Mouse (Mus musculus): ENCODE results near the gene Calcoco1. TPM values are rescaled to one million over a fixed set of nuclear protein-coding genes. Genes with fewer than 3 reads are reported as not detected.

Calcoco1 gene
- 59.1 and 69.6 TPM in 2 replicates for polyA plus RNA-seq (2015; fragmentation: Nextera tagmentation; extraction: Ambion mirVana)

- Histone ChIP-seq H3K9me3 (no peaks in the 10 kb centered on the region), H3K4me2 (peak within 1 kb of the TSS; percentile 51), H3K27me3 (no peaks in the 10 kb centered on the region), H3K36me3 (peaks cover 19% of the 10 kb centered on the region), H3K9ac (peak within 1 kb of the TSS; percentile 65), H3K4me3 (peak within 1 kb of the TSS; percentile 72), H3K27ac (peak within 1 kb of the TSS; percentile 81), H3K4me1 (peaks cover 21% of the 10 kb centered on the region)
- ATAC-seq (ENCODE audit: insufficient number of reproducible peaks, low FRiP score, low TSS enrichment, low read depth) = peak; percentile 99
- under 1% methylated on average over 27 of the region's 27 CpGs for WGBS
Measured at GRCm38 (mm10) chr15:102721980-102722475, at the start of gene Calcoco1. Gene Calcoco1, minus strand, starts transcription at chr15:102722178.

DNA sequence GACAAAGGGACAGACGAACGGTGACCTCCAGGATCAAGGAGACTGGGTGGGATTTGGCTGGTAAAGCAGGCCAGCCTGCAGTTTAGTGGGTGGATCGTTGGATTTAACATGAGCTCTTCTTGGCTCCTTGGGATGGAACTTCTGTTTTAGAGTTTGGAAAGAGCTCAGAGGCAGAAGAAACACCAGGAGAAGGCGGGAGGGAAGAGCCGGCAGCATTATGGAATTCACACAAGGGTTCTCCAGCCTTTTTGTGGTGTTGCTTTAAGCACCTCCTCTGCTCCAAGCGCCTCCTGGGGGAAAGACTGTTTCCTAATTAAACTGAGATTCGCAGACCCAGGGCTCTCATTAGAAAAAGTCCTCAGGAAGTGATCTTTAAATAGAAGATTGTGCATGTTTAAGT lies 48.9 kb upstream of the Calcoco1 start:
- ATAC-seq (ENCODE audit: insufficient number of reproducible peaks, low FRiP score, low TSS enrichment, low read depth) = no peak
- no peak overlapping the region for H3K4me3 ChIP-seq
- no peak overlapping the region for H3K9ac ChIP-seq
- no peaks in the 10 kb centered on the region for H3K9me3 ChIP-seq
- peak overlapping the region; percentile 24; the same call in 1 of the 2 replicates for H3K27ac ChIP-seq
- H3K4me2 ChIP-seq = no peak overlapping the region
- 30% methylated on average over 7 of the region's 7 CpGs for WGBS
- H3K4me1 ChIP-seq = peaks cover 14% of the 10 kb centered on the region
- H3K36me3 ChIP-seq = no peaks in the 10 kb centered on the region
- no peaks in the 10 kb centered on the region for H3K27me3 ChIP-seq

GRCm38 (mm10) chr15:102765207-102765606 lies 43.2 kb upstream of the Calcoco1 start:
- H3K9me3 ChIP-seq = no peaks in the 10 kb centered on the region
- H3K9ac ChIP-seq = no peak overlapping the region
- H3K27me3 ChIP-seq = peaks cover 7% of the 10 kb centered on the region; the same call in 1 of the 2 replicates
- WGBS = 29% methylated on average over 2 of the region's 2 CpGs
- no peak overlapping the region for H3K27ac ChIP-seq
- H3K4me3 ChIP-seq = no peak overlapping the region
- no peak for ATAC-seq (ENCODE audit: insufficient number of reproducible peaks, low FRiP score, low TSS enrichment, low read depth)
- H3K36me3 ChIP-seq = no peaks in the 10 kb centered on the region
- no peak overlapping the region for H3K4me2 ChIP-seq
- no peaks in the 10 kb centered on the region for H3K4me1 ChIP-seq

GRCm38 (mm10) chr15:102761745-102762378 lies 39.9 kb upstream of the Calcoco1 start:
- Histone ChIP-seq H3K4me2 (no peak overlapping the region), H3K27ac (no peak overlapping the region), H3K9ac (no peak overlapping the region), H3K36me3 (no peaks in the 10 kb centered on the region), H3K9me3 (no peaks in the 10 kb centered on the region), H3K4me3 (no peak overlapping the region), H3K27me3 (peaks cover 7% of the 10 kb centered on the region; the same call in 1 of the 2 replicates), H3K4me1 (no peaks in the 10 kb centered on the region)
- ATAC-seq (ENCODE audit: insufficient number of reproducible peaks, low FRiP score, low TSS enrichment, low read depth) = peak; percentile 63
- WGBS = 10% methylated on average over 7 of the region's 7 CpGs

DNA sequence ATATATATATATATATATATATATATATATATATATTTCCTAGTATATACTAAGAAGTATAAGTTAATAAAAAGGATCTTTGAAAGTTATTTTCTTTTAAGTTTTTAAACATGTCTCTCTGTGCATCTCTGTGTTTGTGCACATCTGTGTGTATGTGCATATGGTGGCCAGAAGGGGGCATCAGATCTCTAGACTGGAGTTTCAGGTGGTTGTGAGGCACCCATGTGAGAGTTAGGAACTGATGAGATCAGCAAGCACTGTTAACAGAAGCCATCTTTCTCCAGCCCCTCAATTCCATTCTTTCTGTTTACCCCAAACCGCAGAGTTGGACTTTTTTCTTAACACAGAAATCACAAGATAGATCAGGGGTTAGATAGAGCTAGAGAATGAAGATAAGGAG lies 35.7 kb upstream of the Calcoco1 start:
- Histone ChIP-seq H3K4me1 (peaks cover 15% of the 10 kb centered on the region), H3K9me3 (no peaks in the 10 kb centered on the region), H3K27me3 (no peaks in the 10 kb centered on the region), H3K4me3 (no peak overlapping the region), H3K4me2 (no peak overlapping the region), H3K27ac (no peak overlapping the region), H3K9ac (no peak overlapping the region), H3K36me3 (no peaks in the 10 kb centered on the region)
- 98% methylated on average over 1 of the region's 1 CpGs for whole genome bisulfite sequencing
- ATAC-seq (ENCODE audit: insufficient number of reproducible peaks, low FRiP score, low TSS enrichment, low read depth) = no peak

GRCm38 (mm10) chr15:102755053-102755452 lies 33.1 kb upstream of the Calcoco1 start:
- no peak overlapping the region for H3K4me3 ChIP-seq
- no peak overlapping the region for H3K4me2 ChIP-seq
- no peak for ATAC-seq (ENCODE audit: insufficient number of reproducible peaks, low FRiP score, low TSS enrichment, low read depth)
- 0 out of 2 replicates have a peak, but pooled peaks cover 5% of the 10 kb centered on the region for H3K27me3 ChIP-seq
- WGBS = 29% methylated on average over 5 of the region's 5 CpGs
- no peaks in the 10 kb centered on the region for H3K36me3 ChIP-seq
- H3K9me3 ChIP-seq = no peaks in the 10 kb centered on the region
- no peak overlapping the region for H3K27ac ChIP-seq
- H3K4me1 ChIP-seq = peaks cover 22% of the 10 kb centered on the region
- H3K9ac ChIP-seq = no peak overlapping the region

DNA sequence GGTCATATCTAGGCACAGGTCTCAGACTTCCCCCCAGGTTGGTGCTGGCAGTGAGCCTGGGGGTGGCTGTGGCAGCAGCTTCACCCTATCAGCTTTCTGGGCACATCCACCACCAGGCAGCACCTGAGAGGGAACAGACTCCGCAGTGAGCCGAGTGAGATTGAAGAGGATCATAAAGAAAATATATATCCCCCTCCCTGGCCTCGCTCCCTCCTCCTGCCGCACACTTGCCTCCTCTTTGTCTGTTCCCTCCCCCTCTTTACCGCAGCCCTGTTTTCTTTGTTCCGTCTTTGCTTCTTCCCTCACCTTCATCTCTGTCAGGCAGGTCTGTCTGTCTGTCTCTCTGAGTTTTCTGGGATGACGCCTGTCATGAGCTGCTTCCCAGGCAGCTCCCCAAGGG lies 32.4 kb upstream of the Calcoco1 start:
- H3K27me3 ChIP-seq = 0 out of 2 replicates have a peak, but pooled peaks cover 5% of the 10 kb centered on the region
- 29% methylated on average over 7 of the region's 7 CpGs for WGBS
- H3K4me3 ChIP-seq = no peak overlapping the region
- no peak overlapping the region for H3K27ac ChIP-seq
- no peaks in the 10 kb centered on the region for H3K36me3 ChIP-seq
- H3K9ac ChIP-seq = no peak overlapping the region
- H3K9me3 ChIP-seq = no peaks in the 10 kb centered on the region
- H3K4me2 ChIP-seq = no peak overlapping the region
- H3K4me1 ChIP-seq = peaks cover 24% of the 10 kb centered on the region
- ATAC-seq (ENCODE audit: insufficient number of reproducible peaks, low FRiP score, low TSS enrichment, low read depth) = no peak

DNA sequence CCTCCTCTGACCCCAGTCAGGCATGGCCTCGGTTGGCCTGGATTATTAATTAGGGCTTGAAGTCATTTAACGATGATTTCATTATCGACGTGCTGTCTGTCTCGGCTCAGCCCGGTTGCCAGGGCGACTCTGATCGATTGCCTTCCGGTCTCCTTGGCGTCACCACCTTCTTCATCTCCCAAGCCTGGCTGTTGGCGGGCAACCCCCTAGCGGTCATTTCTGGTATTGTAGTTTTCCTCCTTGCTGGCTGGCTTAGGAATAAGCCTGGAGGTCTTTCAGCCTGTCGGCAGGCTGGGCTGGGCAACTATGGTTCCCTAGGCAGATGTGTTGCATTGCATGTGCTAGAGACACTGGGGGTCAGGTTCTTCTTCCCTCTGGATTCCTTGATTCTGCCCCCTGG lies 31.2 kb upstream of the Calcoco1 start:
- H3K4me3 ChIP-seq = no peak overlapping the region
- no peaks in the 10 kb centered on the region for H3K9me3 ChIP-seq
- peaks cover 24% of the 10 kb centered on the region for H3K4me1 ChIP-seq
- peaks cover 8% of the 10 kb centered on the region; the same call in 1 of the 2 replicates for H3K27me3 ChIP-seq
- 5% methylated on average over 13 of the region's 13 CpGs for WGBS
- H3K4me2 ChIP-seq = no peak overlapping the region
- no peak overlapping the region for H3K9ac ChIP-seq
- no peak overlapping the region for H3K27ac ChIP-seq
- no peak for ATAC-seq (ENCODE audit: insufficient number of reproducible peaks, low FRiP score, low TSS enrichment, low read depth)
- H3K36me3 ChIP-seq = no peaks in the 10 kb centered on the region

DNA sequence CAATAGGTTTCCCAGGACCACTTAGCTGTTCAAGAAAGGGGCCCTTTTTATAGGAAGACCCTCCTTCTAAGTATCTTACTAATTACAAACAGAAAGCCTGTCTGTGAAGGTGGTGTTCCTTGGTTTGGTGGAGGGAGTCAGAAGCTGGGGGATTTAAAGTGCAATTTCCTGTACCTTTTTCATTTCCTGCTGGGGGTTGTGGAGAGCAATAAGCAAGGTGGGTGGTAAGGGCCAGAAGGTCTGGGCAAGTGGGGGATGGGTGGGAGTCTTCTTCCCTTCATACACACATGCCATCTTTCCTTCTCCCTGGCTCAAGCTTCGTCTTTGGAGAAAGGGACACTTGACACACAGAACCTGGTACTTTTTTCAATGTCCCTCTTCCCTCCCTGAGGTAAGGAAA lies 30.2 kb upstream of the Calcoco1 start:
- 16% methylated on average over 1 of the region's 1 CpGs for WGBS
- H3K4me2 ChIP-seq = no peak overlapping the region
- H3K4me1 ChIP-seq = peaks cover 31% of the 10 kb centered on the region
- no peak overlapping the region for H3K9ac ChIP-seq
- H3K9me3 ChIP-seq = no peaks in the 10 kb centered on the region
- no peaks in the 10 kb centered on the region for H3K36me3 ChIP-seq
- peaks cover 17% of the 10 kb centered on the region for H3K27me3 ChIP-seq
- no peak overlapping the region for H3K4me3 ChIP-seq
- no peak overlapping the region for H3K27ac ChIP-seq
- ATAC-seq (ENCODE audit: insufficient number of reproducible peaks, low FRiP score, low TSS enrichment, low read depth) = no peak

DNA sequence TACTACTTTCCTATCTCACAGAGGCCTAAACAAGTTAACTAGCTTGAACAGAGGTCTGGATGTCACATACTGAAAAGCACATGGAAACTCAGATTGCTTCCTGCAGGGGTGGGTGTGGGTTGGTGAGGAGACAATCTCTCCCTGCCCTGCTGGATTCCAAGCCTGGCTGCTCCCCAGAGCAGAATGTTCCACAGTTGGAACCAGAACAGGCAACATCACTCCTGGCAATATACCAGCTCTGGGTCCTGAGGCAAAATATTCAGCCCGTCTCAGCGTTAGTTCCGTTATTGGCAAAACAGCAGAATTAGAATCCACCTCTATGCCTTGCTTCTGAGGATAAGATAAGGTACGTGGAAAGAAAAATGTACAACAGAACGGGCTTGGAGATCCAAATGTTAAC lies 28.3 kb upstream of the Calcoco1 start:
- peaks cover 43% of the 10 kb centered on the region for H3K4me1 ChIP-seq
- no peak overlapping the region for H3K9ac ChIP-seq
- H3K27me3 ChIP-seq = peaks cover 36% of the 10 kb centered on the region
- H3K4me3 ChIP-seq = no peak overlapping the region
- no peak for ATAC-seq (ENCODE audit: insufficient number of reproducible peaks, low FRiP score, low TSS enrichment, low read depth)
- H3K36me3 ChIP-seq = no peaks in the 10 kb centered on the region
- peak overlapping the region; percentile 38; the same call in 1 of the 2 replicates for H3K27ac ChIP-seq
- 40% methylated on average over 5 of the region's 5 CpGs for WGBS
- no peak overlapping the region; the same call in 1 of the 2 replicates for H3K4me2 ChIP-seq
- H3K9me3 ChIP-seq = no peaks in the 10 kb centered on the region

DNA sequence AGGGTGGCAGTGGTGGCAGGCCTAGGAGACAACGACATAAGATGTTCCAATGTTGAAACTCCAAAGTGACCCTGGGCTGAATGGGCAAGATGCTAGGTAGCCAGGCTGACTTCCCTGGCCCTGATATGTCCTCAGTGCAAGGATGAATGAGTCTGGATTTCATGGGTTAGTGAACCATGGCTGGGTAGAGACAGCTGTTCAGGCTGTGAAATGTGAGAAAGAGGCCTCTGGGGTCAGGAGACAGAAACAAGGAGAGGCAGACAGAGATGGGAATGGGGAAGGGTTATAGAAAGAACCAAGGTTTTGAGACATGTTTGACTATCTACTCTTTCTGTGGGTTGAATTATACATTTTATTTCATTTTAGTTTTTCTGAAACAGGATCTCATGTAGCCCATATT lies 27.1 kb upstream of the Calcoco1 start:
- Histone ChIP-seq H3K9me3 (no peaks in the 10 kb centered on the region), H3K27ac (no peak overlapping the region), H3K4me1 (peaks cover 34% of the 10 kb centered on the region), H3K36me3 (no peaks in the 10 kb centered on the region), H3K27me3 (peaks cover 48% of the 10 kb centered on the region), H3K4me2 (no peak overlapping the region), H3K9ac (no peak overlapping the region), H3K4me3 (no peak overlapping the region)
- WGBS = 83% methylated on average over 1 of the region's 1 CpGs
- no peak for ATAC-seq (ENCODE audit: insufficient number of reproducible peaks, low FRiP score, low TSS enrichment, low read depth)

DNA sequence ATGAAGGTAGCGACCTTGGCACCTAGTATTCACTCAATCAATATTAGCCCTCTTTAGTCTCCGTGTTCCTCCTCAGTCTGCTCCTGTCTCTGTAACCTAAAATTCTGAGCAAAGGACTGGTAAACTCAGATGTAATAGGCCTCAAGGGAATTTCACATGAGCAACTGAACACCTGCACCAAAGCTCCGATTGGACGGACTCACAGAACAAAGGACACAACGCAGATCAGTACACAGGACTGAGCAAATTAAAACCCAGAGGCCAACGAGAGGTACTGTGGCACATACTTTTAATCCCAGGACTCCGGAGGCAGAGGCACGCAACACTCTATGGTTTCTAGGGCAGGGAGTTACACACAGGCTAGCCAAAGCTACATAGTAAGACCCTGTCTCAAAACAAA lies 25.9 kb upstream of the Calcoco1 start:
- Histone ChIP-seq H3K9me3 (no peaks in the 10 kb centered on the region), H3K4me1 (peaks cover 28% of the 10 kb centered on the region), H3K27ac (no peak overlapping the region), H3K27me3 (peaks cover 60% of the 10 kb centered on the region), H3K9ac (peak overlapping the region; percentile 52; the same call in 1 of the 2 replicates), H3K4me2 (peak overlapping the region; percentile 93), H3K4me3 (peak overlapping the region; percentile 60; the same call in 1 of the 2 replicates), H3K36me3 (no peaks in the 10 kb centered on the region)
- ATAC-seq (ENCODE audit: insufficient number of reproducible peaks, low FRiP score, low TSS enrichment, low read depth) = no peak
- 41% methylated on average over 8 of the region's 8 CpGs for WGBS

Data from limb, embryonic 15.5 days (tissue).